Mouse (Mus musculus): ENCODE data around the gene Ntmt1. TPM values are rescaled to one million over a fixed set of nuclear protein-coding genes. Genes with fewer than 3 reads are reported as not detected.

Ntmt1 gene
- polyA plus RNA-seq, 1 experiment from 2014 or later: 110 TPM

DNA sequence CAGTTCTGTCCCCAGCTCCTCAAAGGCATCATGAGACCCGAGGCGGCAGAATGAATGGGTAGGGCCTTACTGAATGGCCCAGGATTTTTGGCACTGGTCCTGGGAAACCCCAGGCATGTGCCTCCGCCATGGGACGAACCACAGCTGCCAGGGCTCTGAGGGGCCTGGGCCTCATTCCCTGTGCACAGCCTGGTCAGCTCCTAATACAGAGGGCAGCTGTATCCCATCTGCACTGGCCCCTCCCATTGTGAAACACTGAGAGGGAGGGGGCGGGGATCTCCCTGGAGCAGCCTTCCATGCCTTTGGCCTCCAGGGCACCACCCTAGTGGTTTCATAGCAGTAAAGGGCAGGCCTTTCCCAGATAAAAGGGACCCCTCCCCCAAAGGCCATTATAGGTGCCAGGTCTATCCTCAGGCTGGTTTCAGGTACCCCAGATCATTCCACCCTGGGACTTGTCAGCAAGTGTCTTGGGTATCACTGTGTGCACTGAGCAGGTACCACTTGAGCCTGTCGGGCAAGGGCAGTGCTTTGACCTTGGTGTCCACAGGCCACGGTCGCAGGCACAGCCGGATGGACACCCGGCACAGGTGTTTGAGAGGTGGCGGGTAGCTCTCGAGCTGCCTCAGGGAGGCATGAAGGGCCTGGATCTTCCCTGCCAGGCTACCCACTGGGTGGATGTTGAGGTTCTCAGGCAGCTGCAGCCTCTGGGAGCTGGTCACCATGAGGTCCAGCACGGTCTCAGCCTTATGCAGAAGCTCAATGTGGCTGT, 15.9 kb downstream of the Ntmt1 start:
- ATAC-seq (ENCODE audit: insufficient read depth, low FRiP score, low TSS enrichment) (no peak), DNase-seq (ENCODE audit: low spot score) (no peak)
- Histone ChIP-seq H3K9ac (ENCODE audit: low read length) (no peak overlapping the region), H3K4me1 (ENCODE audit: control insufficient read depth, insufficient read depth, low read length) (peaks cover 13% of the 10 kb centered on the region), H3K9me3 (ENCODE audit: control insufficient read depth, low read length) (0 out of 2 replicates have a peak, but pooled peaks cover 4% of the 10 kb centered on the region), H3K27me3 (ENCODE audit: control insufficient read depth, insufficient read depth, low read length) (no peaks in the 10 kb centered on the region), H3K27ac (ENCODE audit: low read depth, low read length) (no peak overlapping the region), H3K36me3 (ENCODE audit: control insufficient read depth, insufficient read depth, low read length) (peaks cover 40% of the 10 kb centered on the region), H3K4me2 (ENCODE audit: low read depth) (no peak overlapping the region), H3K4me3 (ENCODE audit: low read depth, low read length) (no peak overlapping the region)
- WGBS: 83% methylated on average over 13 of the region's 13 CpGs

DNA sequence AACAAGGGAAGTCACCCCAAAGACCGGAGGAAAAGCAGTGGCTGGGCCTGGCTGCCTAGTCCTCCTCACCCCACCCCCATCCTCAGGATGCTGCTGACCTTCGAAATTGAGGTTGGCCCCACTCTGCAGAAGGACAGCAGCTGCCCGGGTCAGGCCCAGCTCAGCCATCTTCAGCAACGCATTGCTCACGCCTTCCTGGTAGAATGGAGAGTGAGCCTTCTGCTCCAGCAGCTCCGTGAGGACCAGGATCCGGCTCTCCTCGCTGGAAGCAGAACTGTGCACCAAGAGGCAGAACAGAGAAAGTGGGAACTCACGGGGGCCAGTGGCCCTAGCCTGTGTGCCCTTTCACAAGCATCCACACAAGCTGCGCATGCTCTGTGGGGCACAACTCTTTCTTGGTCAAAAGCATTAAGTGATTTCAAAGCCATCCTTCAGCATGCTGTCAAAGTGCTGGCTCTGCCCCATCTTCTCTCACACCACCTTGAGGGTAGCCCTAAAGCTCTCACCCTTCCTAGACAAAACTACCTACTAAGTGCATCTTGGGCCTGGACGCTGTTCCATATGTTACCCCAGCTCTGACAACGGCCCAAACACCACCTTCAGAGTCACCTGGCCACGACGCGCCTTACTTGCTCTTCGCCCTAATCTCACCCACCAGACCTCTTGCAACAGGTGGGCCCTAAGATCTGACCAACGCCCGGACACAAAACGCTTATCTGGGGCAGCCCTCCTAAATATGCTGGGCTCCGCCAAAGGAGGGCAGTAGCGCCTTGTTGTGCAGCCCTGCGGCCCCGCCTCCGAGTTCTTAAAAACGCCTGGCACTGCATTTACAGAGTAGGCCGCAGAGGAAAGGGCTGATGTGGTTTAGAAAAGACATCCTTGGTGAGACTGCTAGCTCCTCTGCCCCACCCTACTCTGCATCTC, 19.5 kb downstream of the Ntmt1 start:
- Histone ChIP-seq H3K9me3 (ENCODE audit: control insufficient read depth, low read length) (no peaks in the 10 kb centered on the region), H3K4me1 (ENCODE audit: control insufficient read depth, insufficient read depth, low read length) (peaks cover 13% of the 10 kb centered on the region), H3K27me3 (ENCODE audit: control insufficient read depth, insufficient read depth, low read length) (no peaks in the 10 kb centered on the region), H3K36me3 (ENCODE audit: control insufficient read depth, insufficient read depth, low read length) (peaks cover 25% of the 10 kb centered on the region), H3K4me3 (ENCODE audit: low read depth, low read length) (peak overlapping the region; percentile 99), H3K4me2 (ENCODE audit: low read depth) (peak overlapping the region; percentile 83), H3K9ac (ENCODE audit: low read length) (peak overlapping the region; percentile 91), H3K27ac (ENCODE audit: low read depth, low read length) (peak overlapping the region; percentile 49; the same call in 1 of the 2 replicates)
- DNase-seq (ENCODE audit: low spot score) (peak; percentile 54), ATAC-seq (ENCODE audit: insufficient read depth, low FRiP score, low TSS enrichment) (no peak)
- 37% methylated on average over 26 of the region's 26 CpGs for WGBS

DNA sequence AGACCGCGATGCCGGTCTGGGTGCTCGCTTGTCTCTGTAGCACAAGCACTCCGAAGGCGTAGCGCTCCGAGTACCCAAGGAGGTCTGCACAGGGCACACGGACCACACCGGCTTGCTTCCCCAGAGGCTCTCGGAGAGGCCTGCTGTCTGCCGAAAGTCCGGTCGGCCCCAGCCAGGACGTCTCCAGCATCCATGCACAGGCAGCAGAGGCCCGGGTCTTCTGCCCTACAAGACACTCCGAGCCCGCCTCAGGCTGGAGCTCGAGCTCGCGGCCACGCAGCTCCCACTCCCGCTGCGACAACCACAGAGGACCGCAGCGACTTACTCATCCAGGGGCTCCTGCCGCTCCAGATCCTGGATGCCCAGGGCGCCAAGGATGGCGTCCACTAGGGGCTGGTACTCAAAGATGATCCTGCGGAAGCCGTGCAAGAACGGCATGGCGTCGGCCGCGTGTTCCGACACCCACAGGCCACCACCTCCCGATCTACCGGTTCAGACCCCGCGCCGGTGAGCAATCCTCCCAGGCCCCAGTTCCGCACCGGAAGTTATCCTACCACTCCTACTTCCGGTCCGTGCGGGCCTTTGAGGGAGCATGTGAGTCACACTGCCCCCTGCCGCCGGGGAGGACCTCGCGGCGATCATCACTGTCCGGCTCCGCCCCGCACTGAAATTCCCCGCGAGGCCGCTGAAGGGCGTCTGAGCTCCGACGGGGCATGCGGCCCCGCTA, 20.3 kb downstream of the Ntmt1 start:
- Histone ChIP-seq H3K36me3 (ENCODE audit: control insufficient read depth, insufficient read depth, low read length) (peaks cover 17% of the 10 kb centered on the region), H3K4me1 (ENCODE audit: control insufficient read depth, insufficient read depth, low read length) (peaks cover 13% of the 10 kb centered on the region), H3K27ac (ENCODE audit: low read depth, low read length) (peak overlapping the region; percentile 49; the same call in 1 of the 2 replicates), H3K9ac (ENCODE audit: low read length) (peak overlapping the region; percentile 91), H3K27me3 (ENCODE audit: control insufficient read depth, insufficient read depth, low read length) (no peaks in the 10 kb centered on the region), H3K9me3 (ENCODE audit: control insufficient read depth, low read length) (no peaks in the 10 kb centered on the region), H3K4me2 (ENCODE audit: low read depth) (peak overlapping the region; percentile 83), H3K4me3 (ENCODE audit: low read depth, low read length) (peak overlapping the region; percentile 99)
- ATAC-seq (ENCODE audit: insufficient read depth, low FRiP score, low TSS enrichment): peak; percentile 86
- peak; percentile 94 for DNase-seq (ENCODE audit: low spot score)
- WGBS: under 1% methylated on average over 63 of the region's 63 CpGs

DNA sequence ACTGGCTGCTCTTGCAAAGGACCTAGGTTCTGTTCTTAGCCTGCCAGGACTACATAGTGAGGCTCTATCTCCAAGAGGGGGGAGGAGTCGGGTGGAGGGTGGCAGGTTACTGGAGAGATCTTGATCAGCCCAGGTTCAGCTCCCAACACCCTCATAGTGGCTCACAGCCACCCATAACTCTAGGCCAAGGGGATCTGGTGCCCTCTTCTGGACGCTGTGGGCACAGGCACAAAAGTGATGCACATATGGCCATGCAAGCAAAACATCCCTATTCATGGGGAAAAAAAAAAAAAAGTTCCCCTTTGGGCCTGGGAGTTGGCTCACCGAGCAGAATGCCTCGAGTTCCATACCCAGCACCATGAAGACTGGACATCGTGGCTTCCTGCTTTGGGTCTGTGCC, 21.7 kb downstream of the Ntmt1 start:
- WGBS: 34% methylated on average over 5 of the region's 5 CpGs
- ATAC-seq (ENCODE audit: insufficient read depth, low FRiP score, low TSS enrichment) (no peak), DNase-seq (ENCODE audit: low spot score) (no peak)
- Histone ChIP-seq H3K36me3 (ENCODE audit: control insufficient read depth, insufficient read depth, low read length) (peaks cover 6% of the 10 kb centered on the region), H3K9ac (ENCODE audit: low read length) (no peak overlapping the region), H3K4me1 (ENCODE audit: control insufficient read depth, insufficient read depth, low read length) (peaks cover 17% of the 10 kb centered on the region), H3K9me3 (ENCODE audit: control insufficient read depth, low read length) (no peaks in the 10 kb centered on the region), H3K4me3 (ENCODE audit: low read depth, low read length) (no peak overlapping the region), H3K27ac (ENCODE audit: low read depth, low read length) (no peak overlapping the region), H3K27me3 (ENCODE audit: control insufficient read depth, insufficient read depth, low read length) (no peaks in the 10 kb centered on the region), H3K4me2 (ENCODE audit: low read depth) (no peak overlapping the region)

DNA sequence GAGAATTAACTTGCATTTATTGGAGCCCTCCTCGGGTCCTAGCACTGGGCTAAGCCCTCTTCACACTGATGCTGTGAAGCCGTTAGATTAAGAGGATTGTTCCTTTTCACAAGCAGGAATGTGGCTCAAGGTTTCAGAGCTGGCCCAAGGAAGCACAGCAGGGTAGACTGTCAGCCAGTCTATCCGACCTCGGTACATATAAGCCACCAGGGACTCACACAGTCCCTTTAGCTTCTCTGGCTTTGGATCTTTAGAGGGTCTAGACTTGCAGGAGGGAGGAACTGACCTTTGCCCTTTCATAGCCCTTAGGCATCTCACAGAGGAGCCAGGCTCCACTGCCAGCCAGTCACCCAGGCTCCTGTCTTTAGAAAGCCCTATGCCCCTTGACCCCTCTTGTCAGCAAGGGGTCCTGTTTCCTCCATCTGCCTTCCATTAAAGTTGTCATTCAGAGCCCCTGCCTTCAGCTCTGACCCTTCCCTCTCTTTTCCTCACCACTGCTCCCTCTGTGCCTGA, 22.7 kb downstream of the Ntmt1 start, which contains the start of gene Asb6:
Gene Asb6, minus strand, starts transcription at position 51 of the 513 bp plus-strand sequence.
- no peak within 1 kb of the TSS for H3K9ac ChIP-seq (ENCODE audit: low read length)
- H3K27me3 ChIP-seq (ENCODE audit: control insufficient read depth, insufficient read depth, low read length): no peaks in the 10 kb centered on the region
- peaks cover 17% of the 10 kb centered on the region for H3K4me1 ChIP-seq (ENCODE audit: control insufficient read depth, insufficient read depth, low read length)
- no peaks in the 10 kb centered on the region; the same call in 1 of the 2 replicates for H3K36me3 ChIP-seq (ENCODE audit: control insufficient read depth, insufficient read depth, low read length)
- DNase-seq (ENCODE audit: low spot score): no peak
- no peak within 1 kb of the TSS for H3K4me3 ChIP-seq (ENCODE audit: low read depth, low read length)
- 28% methylated on average over 4 of the region's 4 CpGs for WGBS
- no peak within 1 kb of the TSS for H3K27ac ChIP-seq (ENCODE audit: low read depth, low read length)
- no peak for ATAC-seq (ENCODE audit: insufficient read depth, low FRiP score, low TSS enrichment)
- no peak within 1 kb of the TSS for H3K4me2 ChIP-seq (ENCODE audit: low read depth)
- no peaks in the 10 kb centered on the region for H3K9me3 ChIP-seq (ENCODE audit: control insufficient read depth, low read length)

DNA sequence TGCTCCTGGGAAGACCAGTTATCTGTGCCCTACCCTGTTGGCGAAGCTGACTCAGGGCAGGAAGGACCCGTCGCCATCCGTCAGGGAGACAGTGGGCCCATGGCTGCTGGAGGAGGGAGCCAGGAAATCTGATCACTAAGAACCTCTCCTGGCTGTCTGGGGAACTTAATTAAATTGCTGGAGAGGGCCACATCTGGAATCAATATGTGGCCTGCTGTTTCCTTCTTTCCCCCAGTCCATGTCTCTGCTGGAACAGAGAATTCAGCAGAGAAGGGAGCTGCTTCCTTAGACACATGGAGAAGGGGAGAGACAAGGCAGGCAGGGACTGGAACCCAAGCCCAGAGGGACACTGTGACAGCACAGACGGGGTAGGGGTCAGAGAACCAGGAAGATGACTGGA, 26.0 kb downstream of the Ntmt1 start:
- ATAC-seq (ENCODE audit: insufficient read depth, low FRiP score, low TSS enrichment) (no peak), DNase-seq (ENCODE audit: low spot score) (no peak)
- H3K27ac ChIP-seq (ENCODE audit: low read depth, low read length): 0 out of 2 replicates have a peak overlapping the region, but pooled peaks have one; percentile 63
- H3K9me3 ChIP-seq (ENCODE audit: control insufficient read depth, low read length): no peaks in the 10 kb centered on the region
- no peak overlapping the region for H3K4me2 ChIP-seq (ENCODE audit: low read depth)
- H3K36me3 ChIP-seq (ENCODE audit: control insufficient read depth, insufficient read depth, low read length): no peaks in the 10 kb centered on the region
- peaks cover 8% of the 10 kb centered on the region for H3K4me1 ChIP-seq (ENCODE audit: control insufficient read depth, insufficient read depth, low read length)
- 50% methylated on average over 5 of the region's 5 CpGs for WGBS
- no peaks in the 10 kb centered on the region for H3K27me3 ChIP-seq (ENCODE audit: control insufficient read depth, insufficient read depth, low read length)
- no peak overlapping the region for H3K9ac ChIP-seq (ENCODE audit: low read length)
- H3K4me3 ChIP-seq (ENCODE audit: low read depth, low read length): no peak overlapping the region

DNA sequence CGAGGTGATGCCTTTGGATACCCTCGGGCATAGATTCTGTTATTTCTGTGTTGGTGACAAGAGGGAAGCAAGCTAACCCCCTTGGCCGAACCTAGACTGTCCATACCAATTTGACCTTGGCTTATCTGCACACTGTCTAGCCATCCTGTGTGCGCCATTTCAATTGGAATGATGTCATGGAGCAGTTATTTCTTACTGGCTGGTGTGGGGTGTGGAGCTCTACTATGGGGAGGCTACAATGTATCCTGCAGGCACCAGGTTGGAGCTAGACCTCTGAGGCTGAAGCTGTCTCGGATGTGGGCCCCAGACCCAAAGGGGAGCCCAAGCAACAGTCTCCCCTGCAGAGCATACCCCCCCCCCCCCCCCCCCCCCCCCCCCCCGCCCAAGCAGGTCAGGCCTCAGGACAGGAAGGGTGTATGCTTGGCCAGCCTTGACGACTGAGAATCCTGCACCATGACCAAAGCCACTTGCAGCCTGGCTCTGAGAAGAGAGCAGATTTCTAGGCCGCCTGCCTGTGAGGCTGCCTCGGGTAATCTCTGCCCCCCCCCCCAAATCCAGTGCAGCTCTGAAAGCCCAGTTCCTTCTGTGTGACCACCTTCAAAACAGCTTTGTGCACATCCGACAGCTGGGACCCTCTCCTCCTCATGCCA, 26.9 kb downstream of the Ntmt1 start, which contains the start of gene Prrx2:
Gene Prrx2, plus strand, starts transcription at position 600 of the 650 bp plus-strand sequence.
- WGBS: 60% methylated on average over 8 of the region's 10 CpGs
- H3K27me3 ChIP-seq (ENCODE audit: control insufficient read depth, insufficient read depth, low read length): no peaks in the 10 kb centered on the region
- peaks cover 8% of the 10 kb centered on the region for H3K4me1 ChIP-seq (ENCODE audit: control insufficient read depth, insufficient read depth, low read length)
- DNase-seq (ENCODE audit: low spot score): no peak
- H3K4me3 ChIP-seq (ENCODE audit: low read depth, low read length): no peak within 1 kb of the TSS
- no peaks in the 10 kb centered on the region for H3K9me3 ChIP-seq (ENCODE audit: control insufficient read depth, low read length)
- H3K4me2 ChIP-seq (ENCODE audit: low read depth): no peak within 1 kb of the TSS
- no peaks in the 10 kb centered on the region for H3K36me3 ChIP-seq (ENCODE audit: control insufficient read depth, insufficient read depth, low read length)
- no peak within 1 kb of the TSS for H3K27ac ChIP-seq (ENCODE audit: low read depth, low read length)
- no peak within 1 kb of the TSS for H3K9ac ChIP-seq (ENCODE audit: low read length)
- no peak for ATAC-seq (ENCODE audit: insufficient read depth, low FRiP score, low TSS enrichment)
